Mouse (Mus musculus): ENCODE data around the gene Defb3.
"Not testable (repeated sequence)": the region's sequence is repeated elsewhere in the genome, so short reads cannot be mapped to it uniquely, and the experiment has no call there.

DNA sequence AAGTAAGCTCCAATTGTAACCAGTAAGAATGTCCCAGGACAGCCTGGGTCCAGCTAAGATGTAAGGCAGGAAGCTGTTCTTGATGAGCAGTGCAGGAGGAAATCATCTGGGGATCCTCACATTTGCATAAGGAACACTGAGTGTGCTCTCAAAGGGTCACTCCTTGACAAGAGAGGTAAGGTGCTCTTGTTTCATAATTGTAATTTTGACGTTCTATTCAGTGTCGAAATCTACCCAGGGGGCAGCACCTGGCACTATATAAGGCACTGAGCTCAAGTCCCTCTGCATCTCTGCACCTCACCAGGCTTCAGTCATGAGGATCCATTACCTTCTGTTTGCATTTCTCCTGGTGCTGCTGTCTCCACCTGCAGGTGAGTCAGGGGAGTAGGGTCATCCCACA is at the start of gene Defb3:
- TF ChIP-seq CTCF (IDR thresholded peaks at IDR 0.05; ENCODE audit: borderline replicate concordance, extremely low read depth, insufficient read depth, insufficient read length); POLR2A (IDR thresholded peaks at IDR 0.05; ENCODE audit: borderline replicate concordance, extremely low read depth, insufficient read depth, insufficient read length, poor library complexity, severe bottlenecking): not testable (repeated sequence)
